Mouse (Mus musculus): ENCODE measurements around the gene Rasip1. TPM values are rescaled to one million over a fixed set of nuclear protein-coding genes. Genes with fewer than 3 reads are reported as not detected.
A peak's percentile ranks its signal among the peaks of the same experiment; 100 is the strongest.

Rasip1 gene
- polyA plus RNA-seq, 1 experiment from 2014 or later = 3.4 TPM

GRCm38 (mm10) chr7:45598960-45599879 lies 28.1 kb upstream of the Rasip1 start:
- Histone ChIP-seq H3K4me3 (ENCODE audit: low read depth, low read length) (no peak overlapping the region), H3K27ac (ENCODE audit: low read depth) (no peak overlapping the region), H3K4me1 (ENCODE audit: insufficient read depth) (peaks cover 10% of the 10 kb centered on the region), H3K4me2 (ENCODE audit: low read depth, low read length) (no peak overlapping the region; the same call in 1 of the 2 replicates), H3K36me3 (replicated peaks; ENCODE audit: insufficient read depth, low read length) (no peaks in the 10 kb centered on the region), H3K9ac (replicated peaks) (no peak overlapping the region), H3K27me3 (ENCODE audit: insufficient read depth, low read length) (no peaks in the 10 kb centered on the region), H3K9me3 (ENCODE audit: low read length) (no peaks in the 10 kb centered on the region)
- peak; percentile 47; the same call in 1 of the 2 replicates for ATAC-seq
- no peak for TF ChIP-seq EP300 (IDR thresholded peaks at IDR 0.05; ENCODE audit: low read depth)
- TF ChIP-seq CTCF (IDR thresholded peaks at IDR 0.05; ENCODE audit: low read depth) = no peak
- WGBS (ENCODE audit: insufficient replicate concordance) = 49% methylated on average over 18 of the region's 18 CpGs
- DNase-seq = no peak

DNA sequence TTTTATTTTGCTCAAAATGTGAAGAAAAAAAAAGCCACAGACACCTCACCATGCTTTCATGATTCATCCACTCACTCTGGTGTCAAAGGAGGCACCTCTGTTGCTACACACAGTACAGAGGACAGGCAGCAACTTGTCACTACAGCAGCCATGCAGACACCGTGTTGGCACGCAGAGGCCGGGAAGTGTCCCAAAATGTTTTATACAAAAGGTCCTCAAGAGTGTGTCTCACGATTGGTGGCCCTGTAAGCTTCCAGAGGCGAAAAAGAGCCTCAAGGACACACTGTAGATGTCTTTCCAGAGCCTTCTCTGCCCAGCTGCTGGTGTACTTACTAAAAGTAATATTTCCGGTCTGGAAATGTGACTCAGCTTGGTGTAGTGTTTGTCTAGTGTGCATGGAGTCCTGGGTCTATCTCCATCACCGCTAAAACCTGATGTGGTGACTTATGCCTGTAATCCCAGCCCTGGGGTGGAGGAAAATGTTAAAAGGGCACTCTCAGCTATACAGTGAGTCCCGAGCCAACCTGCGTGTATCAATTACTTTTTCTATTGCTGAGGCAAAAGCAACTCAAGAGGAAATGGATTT lies 21.5 kb upstream of the Rasip1 start:
- ATAC-seq = peak; percentile 31
- Histone ChIP-seq H3K4me2 (ENCODE audit: low read depth, low read length) (no peak overlapping the region), H3K27ac (ENCODE audit: low read depth) (no peak overlapping the region), H3K4me1 (ENCODE audit: insufficient read depth) (no peaks in the 10 kb centered on the region), H3K4me3 (ENCODE audit: low read depth, low read length) (no peak overlapping the region), H3K9me3 (ENCODE audit: low read length) (no peaks in the 10 kb centered on the region), H3K27me3 (ENCODE audit: insufficient read depth, low read length) (no peaks in the 10 kb centered on the region), H3K36me3 (replicated peaks; ENCODE audit: insufficient read depth, low read length) (no peaks in the 10 kb centered on the region), H3K9ac (replicated peaks) (no peak overlapping the region)
- no peak for TF ChIP-seq EP300 (IDR thresholded peaks at IDR 0.05; ENCODE audit: low read depth)
- TF ChIP-seq CTCF (IDR thresholded peaks at IDR 0.05; ENCODE audit: low read depth) = no peak
- no peak for DNase-seq
- 77% methylated on average over 9 of the region's 9 CpGs for WGBS (ENCODE audit: insufficient replicate concordance)

- TF ChIP-seq EP300 (IDR thresholded peaks at IDR 0.05; ENCODE audit: low read depth) (no peak), CTCF (IDR thresholded peaks at IDR 0.05; ENCODE audit: low read depth) (no peak)
- H3K4me2 ChIP-seq (ENCODE audit: low read depth, low read length) = no peak overlapping the region
- no peaks in the 10 kb centered on the region for H3K36me3 ChIP-seq (replicated peaks; ENCODE audit: insufficient read depth, low read length)
- DNase-seq = no peak
- WGBS (ENCODE audit: insufficient replicate concordance) = 43% methylated on average over 1 of the region's 1 CpGs
- H3K27ac ChIP-seq (ENCODE audit: low read depth) = no peak overlapping the region; the same call in 1 of the 2 replicates
- ATAC-seq = no peak
- H3K9ac ChIP-seq (replicated peaks) = no peak overlapping the region
- H3K4me3 ChIP-seq (ENCODE audit: low read depth, low read length) = no peak overlapping the region
- H3K27me3 ChIP-seq (ENCODE audit: insufficient read depth, low read length) = no peaks in the 10 kb centered on the region
- no peaks in the 10 kb centered on the region for H3K9me3 ChIP-seq (ENCODE audit: low read length)
- H3K4me1 ChIP-seq (ENCODE audit: insufficient read depth) = no peaks in the 10 kb centered on the region
These were observed 17.8 kb upstream of the Rasip1 start for GRCm38 (mm10) chr7:45609511-45609910.

GRCm38 (mm10) chr7:45616277-45616676 lies 11.0 kb upstream of the Rasip1 start:
- peaks cover 19% of the 10 kb centered on the region for H3K27me3 ChIP-seq (ENCODE audit: insufficient read depth, low read length)
- no peak for TF ChIP-seq CTCF (IDR thresholded peaks at IDR 0.05; ENCODE audit: low read depth)
- TF ChIP-seq EP300 (IDR thresholded peaks at IDR 0.05; ENCODE audit: low read depth) = no peak

GRCm38 (mm10) chr7:45617042-45617695 lies 10.1 kb upstream of the Rasip1 start, which contains the start of gene Fut1:
Fut1 (plus strand) TSS chr7:45617289.
- Histone ChIP-seq H3K27ac (ENCODE audit: low read depth) (no peak within 1 kb of the TSS), H3K9me3 (ENCODE audit: low read length) (no peaks in the 10 kb centered on the region), H3K9ac (replicated peaks) (no peak within 1 kb of the TSS), H3K27me3 (ENCODE audit: insufficient read depth, low read length) (peaks cover 19% of the 10 kb centered on the region), H3K36me3 (replicated peaks; ENCODE audit: insufficient read depth, low read length) (no peaks in the 10 kb centered on the region), H3K4me1 (ENCODE audit: insufficient read depth) (peaks cover 5% of the 10 kb centered on the region), H3K4me2 (ENCODE audit: low read depth, low read length) (no peak within 1 kb of the TSS), H3K4me3 (ENCODE audit: low read depth, low read length) (no peak within 1 kb of the TSS)
- 14% methylated on average over 29 of the region's 31 CpGs for WGBS (ENCODE audit: insufficient replicate concordance)
- TF ChIP-seq EP300 (IDR thresholded peaks at IDR 0.05; ENCODE audit: low read depth) = no peak
- TF ChIP-seq CTCF (IDR thresholded peaks at IDR 0.05; ENCODE audit: low read depth) = no peak
- no peak for DNase-seq
- ATAC-seq = no peak

More at GRCm38 (mm10) chr7:45616277-45616676, 11.0 kb upstream of the Rasip1 start:
- Histone ChIP-seq H3K9ac (replicated peaks) (no peak overlapping the region), H3K4me1 (ENCODE audit: insufficient read depth) (peaks cover 5% of the 10 kb centered on the region), H3K4me2 (ENCODE audit: low read depth, low read length) (no peak overlapping the region), H3K36me3 (replicated peaks; ENCODE audit: insufficient read depth, low read length) (no peaks in the 10 kb centered on the region), H3K27ac (ENCODE audit: low read depth) (no peak overlapping the region), H3K9me3 (ENCODE audit: low read length) (no peaks in the 10 kb centered on the region), H3K4me3 (ENCODE audit: low read depth, low read length) (no peak overlapping the region)
- 40% methylated on average over 6 of the region's 6 CpGs for WGBS (ENCODE audit: insufficient replicate concordance)
- ATAC-seq (peak; percentile 80), DNase-seq (peak; percentile 54)

DNA sequence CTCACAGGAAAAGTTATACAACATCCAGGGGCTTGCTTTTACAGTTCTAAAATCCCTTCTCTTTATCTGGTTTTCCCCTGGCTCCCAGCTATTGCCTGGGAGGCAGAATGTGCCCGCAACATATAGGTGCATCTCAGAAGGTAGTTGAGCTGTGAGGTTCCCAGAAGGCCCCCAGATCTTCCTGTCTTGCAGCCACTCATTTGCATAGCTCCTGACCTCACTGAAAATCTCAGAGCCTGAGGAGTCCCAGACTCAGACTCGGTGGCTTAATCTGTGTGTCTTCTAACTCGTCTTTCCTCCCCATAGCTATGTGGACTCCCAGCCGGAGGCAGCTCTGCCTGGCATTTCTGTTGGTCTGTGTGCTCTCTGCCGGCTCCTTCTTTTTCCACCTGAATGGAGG lies 9.0 kb upstream of the Rasip1 start:
- Histone ChIP-seq H3K27ac (ENCODE audit: low read depth) (no peak overlapping the region), H3K9ac (replicated peaks) (no peak overlapping the region), H3K9me3 (ENCODE audit: low read length) (no peaks in the 10 kb centered on the region), H3K36me3 (replicated peaks; ENCODE audit: insufficient read depth, low read length) (no peaks in the 10 kb centered on the region), H3K4me1 (ENCODE audit: insufficient read depth) (peaks cover 5% of the 10 kb centered on the region), H3K4me3 (ENCODE audit: low read depth, low read length) (no peak overlapping the region), H3K4me2 (ENCODE audit: low read depth, low read length) (no peak overlapping the region), H3K27me3 (ENCODE audit: insufficient read depth, low read length) (peaks cover 19% of the 10 kb centered on the region)
- TF ChIP-seq EP300 (IDR thresholded peaks at IDR 0.05; ENCODE audit: low read depth) = no peak
- TF ChIP-seq CTCF (IDR thresholded peaks at IDR 0.05; ENCODE audit: low read depth) = no peak
- DNase-seq (no peak), ATAC-seq (no peak)
- 64% methylated on average over 5 of the region's 5 CpGs for WGBS (ENCODE audit: insufficient replicate concordance)
